Mouse (Mus musculus): ENCODE results near the gene Gltp.

Gene Gltp

DNA sequence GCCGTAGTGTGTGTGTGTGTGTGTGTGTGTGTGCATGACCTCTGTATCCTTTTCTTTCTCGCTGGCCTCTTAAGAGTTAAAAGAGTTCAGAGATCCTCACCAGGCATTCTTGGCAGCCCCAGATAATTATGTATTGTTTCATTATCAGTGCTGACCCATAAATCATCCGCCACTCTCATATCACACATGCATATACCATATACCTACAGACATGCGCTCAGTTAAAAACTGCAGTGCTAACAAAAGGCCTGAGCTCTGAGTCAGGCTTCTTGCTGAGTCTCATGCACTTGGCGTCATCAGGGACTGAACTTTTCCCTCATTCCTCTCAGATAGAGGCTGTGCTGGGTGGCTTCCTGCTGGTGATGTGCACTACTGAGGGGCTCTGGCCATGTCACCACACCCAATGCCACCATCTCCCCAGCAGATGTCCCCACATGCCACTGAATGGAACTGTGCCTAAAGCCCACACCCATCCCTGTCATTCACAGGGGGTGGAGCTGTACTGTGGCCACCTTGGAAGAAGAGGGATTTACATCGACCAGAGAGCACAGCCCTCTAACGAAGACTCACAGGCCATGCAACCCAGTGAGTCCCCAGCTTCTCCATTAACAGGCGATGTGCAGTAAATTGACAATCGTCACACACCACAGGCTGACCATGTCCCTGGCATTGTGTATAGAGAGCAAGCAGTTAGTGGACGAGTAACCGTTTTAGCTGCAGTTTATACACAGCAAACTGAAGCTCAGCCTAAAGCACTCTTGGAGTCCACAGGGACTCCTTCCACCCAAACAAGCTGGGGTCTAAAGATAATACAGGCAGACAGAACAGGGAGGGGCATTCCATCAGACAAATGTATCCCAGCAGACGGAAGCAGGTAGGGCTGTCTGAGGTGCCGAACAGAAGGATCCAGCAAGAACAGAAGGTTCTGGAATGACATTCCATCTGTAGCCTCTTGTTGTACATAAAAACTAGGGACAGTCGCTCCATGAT lies 11.9 kb upstream of the Gltp start:
- no peak for DNase-seq

DNA sequence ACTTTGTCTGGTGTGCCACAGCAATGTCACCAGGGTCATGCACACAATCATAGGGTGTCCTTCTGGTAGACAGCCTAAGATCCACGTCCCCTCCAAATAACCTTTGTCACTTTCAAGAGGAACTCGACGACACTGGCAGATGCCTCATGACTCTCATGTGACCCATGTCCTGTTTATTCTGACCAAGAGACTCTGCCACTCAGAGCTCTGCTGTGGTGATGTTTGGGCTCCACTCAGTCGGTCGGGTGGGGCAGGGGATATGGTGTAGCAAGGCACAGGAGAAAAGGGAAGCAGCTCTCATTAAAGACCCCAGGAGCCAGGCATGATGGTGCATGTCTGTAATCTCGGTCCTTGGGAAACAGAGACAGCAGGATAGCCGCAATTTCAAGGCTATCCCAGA lies 8.2 kb upstream of the Gltp start:
- no peak for DNase-seq

- DNase-seq = no peak
These were observed 7.4 kb upstream of the Gltp start for GRCm38 (mm10) chr5:114698044-114698746.

GRCm38 (mm10) chr5:114696939-114697338 lies 6.2 kb upstream of the Gltp start:
- no peak for DNase-seq

- no peak for DNase-seq
These were observed 5.0 kb upstream of the Gltp start for GRCm38 (mm10) chr5:114695775-114696174.

- peak; percentile 76 to 82 for DNase-seq
These were observed 951 bp downstream of the Gltp start for GRCm38 (mm10) chr5:114689700-114690366.

- DNase-seq = no peak
These were observed 2.1 kb downstream of the Gltp start for GRCm38 (mm10) chr5:114688703-114689102.

DNA sequence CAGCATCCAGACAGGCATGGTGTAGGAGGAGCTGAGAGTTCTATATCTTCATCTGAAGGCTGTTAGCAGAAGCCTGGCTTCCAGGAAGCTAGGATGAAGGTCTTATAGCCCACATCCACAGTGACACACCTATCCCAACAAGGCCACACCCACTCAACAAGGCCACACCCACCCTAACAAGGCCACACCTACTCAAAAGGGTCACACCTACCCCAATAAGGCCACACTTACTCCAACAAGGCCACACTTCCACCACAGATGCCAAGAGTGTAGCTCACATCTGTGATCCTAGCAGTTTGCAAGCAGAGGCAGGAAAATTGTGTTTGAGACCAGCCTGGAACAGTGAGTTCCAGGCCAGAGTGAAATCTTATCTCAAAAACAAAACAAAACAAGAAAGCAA lies 2.9 kb downstream of the Gltp start:
- no peak for DNase-seq

GRCm38 (mm10) chr5:114686726-114687210 lies 4.0 kb downstream of the Gltp start:
- DNase-seq = no peak

DNA sequence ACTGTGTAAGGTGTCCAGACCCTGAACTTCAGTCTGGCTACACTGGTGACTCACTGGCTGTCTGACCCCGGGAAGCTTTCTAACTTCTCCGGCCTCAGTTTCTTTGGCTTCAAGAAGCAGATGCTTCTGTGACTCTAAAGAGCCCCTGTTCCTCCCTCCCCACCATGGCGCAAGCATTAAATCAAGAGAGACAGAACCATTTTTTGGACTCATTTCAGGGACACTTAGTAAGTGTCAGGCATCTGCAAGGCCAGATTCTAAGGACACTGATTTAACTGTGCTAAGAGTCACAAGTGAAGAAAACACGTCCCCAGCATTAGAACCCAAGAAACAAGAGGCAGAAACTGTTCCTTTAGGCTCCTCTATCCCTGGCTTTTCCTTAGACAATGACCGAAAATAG lies 4.8 kb downstream of the Gltp start:
- DNase-seq = no peak

- no peak for DNase-seq
These were observed 9.1 kb downstream of the Gltp start for GRCm38 (mm10) chr5:114681717-114682116.

DNA sequence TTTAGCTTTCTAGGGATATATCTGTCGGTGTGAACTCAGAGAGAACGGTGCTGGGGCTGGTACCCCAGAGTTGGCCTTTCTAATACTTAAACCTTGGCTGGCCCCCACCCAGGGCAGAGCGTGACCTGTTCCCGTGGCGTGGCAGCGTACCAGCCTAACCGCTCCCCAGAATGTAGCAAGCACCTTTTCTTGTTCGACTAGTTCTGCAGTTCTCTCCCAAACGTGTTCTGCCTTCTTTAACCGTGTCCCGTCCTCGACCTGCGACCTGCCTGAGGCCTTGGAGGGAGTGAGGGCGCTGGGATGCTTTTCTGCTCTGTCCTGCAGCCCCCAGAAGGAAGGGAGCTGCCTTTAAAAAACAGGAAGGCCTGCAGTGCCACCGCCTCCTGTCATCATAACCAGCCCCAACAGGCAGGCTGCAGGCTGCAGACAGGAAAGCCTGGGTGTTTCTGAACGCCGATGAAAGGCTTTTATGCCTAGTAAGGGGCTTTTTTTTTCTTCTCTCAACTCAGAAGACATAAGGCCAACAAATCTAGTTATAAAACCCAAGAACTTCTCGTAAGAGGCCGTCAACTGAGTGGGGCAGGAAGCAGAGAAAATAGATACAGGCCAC lies 10.0 kb downstream of the Gltp start:
- no peak for DNase-seq

DNA sequence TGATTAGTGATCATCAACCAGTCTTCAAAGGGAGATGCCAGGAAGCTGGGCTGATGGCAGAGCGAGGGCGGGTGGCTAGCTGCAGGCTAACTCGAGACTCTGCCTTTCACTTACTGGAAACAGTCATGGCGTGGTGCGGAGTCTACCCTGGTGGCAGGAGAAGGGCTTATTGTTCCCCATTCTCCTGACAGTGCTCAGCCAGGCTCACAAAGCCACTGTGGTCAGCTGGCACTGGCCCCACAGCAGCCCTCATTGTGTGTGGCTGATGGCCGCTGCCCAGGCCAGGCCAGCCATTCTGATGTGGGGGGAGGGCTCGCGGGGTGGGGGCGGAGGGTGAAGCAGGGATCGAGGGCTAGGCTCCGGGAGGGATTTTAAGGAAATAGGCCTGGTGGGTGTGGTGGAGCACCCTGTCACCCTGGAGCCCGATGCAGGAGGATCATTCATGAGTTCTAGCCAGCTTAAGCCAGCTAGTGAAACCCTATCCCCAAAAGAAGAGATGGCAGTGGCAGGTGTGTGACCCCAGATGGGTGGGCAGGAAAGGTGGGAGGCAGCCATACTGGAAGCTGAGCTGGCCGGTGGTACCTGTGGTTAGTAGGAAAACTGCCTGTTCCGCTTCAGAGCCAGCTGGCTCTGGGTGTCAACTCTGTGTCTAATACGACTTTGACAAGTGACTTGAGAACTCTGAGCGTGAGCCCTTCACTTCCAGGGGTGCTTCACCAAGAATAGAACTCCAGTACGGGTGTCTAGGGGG lies 10.8 kb downstream of the Gltp start:
- DNase-seq = no peak

GRCm38 (mm10) chr5:114674594-114674993 lies 16.2 kb downstream of the Gltp start:
- no peak for DNase-seq

DNA sequence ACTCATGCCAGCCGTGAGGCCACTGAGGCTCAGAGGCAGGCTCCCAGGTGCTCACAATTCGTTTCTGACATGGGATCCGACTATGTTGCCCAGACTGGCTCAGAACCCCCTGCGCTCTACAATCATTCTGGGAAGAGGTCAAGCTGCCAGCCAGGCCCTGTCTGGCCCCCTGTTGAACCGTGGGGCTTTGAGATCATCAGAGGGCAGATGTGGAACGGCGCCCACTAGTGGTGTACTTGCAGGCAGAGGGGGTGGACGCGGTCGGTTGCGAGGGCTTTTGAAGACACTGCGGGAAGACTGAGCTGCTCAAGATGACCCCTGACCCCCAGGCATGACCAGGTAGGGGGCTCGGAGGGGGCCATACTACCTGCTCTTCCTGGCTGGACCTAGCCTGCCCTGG lies 17.7 kb downstream of the Gltp start:
- no peak for DNase-seq

DNA sequence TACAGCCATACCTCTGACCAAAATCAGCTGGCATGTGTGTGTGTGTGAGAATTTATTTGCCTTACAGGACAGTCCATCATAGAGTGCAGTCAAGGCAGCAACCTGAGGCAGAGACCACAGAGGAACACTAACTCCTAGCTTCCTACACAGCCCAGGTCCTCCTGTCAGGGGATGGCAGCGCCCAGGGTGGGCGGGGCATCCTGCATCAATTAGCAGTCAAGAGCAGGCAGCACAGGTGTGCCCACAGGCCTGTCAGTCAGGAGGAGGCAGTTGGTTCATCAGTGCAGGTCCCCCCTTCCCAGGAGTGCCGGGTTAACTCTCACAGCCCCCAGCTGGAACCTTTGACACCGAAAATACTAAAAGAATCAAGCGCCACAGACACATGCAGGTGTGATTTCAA lies 21.8 kb downstream of the Gltp start:
- no peak for DNase-seq

- DNase-seq = peak; percentile 97 to 100
These were observed 23.4 kb downstream of the Gltp start for GRCm38 (mm10) chr5:114667228-114667856.

- DNase-seq = no peak
These were observed 24.1 kb downstream of the Gltp start for GRCm38 (mm10) chr5:114666659-114667058.

DNA sequence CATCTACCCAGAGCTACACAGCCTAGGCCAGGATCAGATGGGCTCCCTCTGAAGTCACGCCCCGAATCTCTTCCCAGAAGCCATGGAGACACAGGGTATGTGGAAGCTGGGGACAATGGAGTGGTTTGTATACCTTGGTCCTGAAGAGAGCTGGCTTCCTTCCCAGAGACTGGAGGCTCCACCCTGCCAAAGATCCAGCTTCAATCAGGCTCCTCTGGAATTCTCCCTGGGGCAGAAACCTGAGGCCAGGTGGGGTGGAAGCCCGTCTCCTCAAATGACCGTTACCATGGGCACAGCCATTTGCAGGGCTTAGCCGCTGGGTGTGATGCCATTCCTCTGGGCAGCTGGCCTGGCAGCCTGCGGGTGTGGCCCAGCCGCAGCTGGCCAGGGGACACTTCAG lies 26.0 kb downstream of the Gltp start:
- peak; percentile 42 to 74 for DNase-seq

DNA sequence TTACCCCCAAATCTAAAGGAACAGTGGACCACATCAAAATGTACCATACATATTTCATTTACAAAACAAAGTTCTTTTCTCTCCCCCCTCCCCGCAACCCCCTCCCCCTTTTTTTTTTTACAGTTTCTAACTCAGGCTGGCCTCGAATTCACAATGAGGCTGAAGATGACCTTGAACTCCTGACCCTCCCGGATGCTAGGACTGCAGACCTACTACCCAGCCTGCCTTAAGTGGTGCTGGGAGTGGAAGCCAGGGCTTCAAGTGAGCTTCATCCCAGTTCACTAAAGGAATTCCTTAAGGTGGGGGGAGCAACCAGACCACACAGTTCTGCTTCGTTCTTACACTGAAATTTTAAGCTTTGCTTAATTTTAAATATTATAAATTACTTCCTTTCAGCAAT lies 26.6 kb downstream of the Gltp start:
- DNase-seq = no peak

DNA sequence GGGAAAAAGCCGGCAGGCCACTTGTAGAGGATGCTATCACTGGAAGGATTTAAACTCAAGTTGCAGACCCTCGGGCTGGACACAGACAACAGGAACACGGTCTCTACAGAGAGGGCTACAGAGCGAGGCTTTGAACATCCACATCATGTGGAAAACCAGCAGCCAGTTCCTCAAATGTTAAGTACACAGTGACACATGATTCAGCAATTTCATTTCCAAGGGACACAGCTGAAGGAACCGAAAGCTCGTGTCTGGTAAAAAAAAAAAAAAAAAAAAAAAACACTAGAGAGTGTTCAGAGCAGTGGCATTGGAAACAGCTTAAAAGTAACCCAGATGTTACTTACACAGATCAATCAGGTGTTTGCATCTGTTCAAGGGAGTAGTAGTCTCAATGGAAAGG lies 29.8 kb downstream of the Gltp start:
- no peak for DNase-seq

DNA sequence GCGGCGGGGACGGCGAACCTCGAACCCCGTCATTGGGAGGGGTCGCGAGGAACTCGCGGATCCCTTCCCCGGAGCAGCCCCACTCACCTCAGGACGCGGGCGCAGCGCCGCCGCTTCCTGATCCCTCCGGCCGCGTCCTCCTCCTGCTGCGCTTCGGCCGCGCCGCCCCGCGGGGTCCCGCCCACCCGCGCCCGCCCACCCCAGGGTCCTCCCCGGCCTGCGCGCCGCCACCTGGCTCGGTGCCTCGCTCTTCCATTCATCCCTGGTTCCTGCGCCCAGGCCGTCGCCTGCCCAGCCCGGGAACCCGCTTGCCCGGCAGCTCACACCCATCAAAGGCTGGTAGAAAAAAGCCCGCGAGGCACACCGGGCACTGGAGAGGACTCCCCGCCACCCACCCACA lies 32.5 kb downstream of the Gltp start, which contains the start of gene Trpv4:
Gene Trpv4, minus strand, starts transcription at position 167 of the 400 bp plus-strand sequence.
- peak; percentile 49 to 55 for DNase-seq

Data from kidney, adult 8-10 months (tissue).